Mouse (Mus musculus): Measurements from ENCODE around the gene Selenoh.

- TF ChIP-seq CTCF (IDR thresholded peaks at IDR 0.05; ENCODE audit: low read depth) (no peak), EP300 (IDR thresholded peaks at IDR 0.05; ENCODE audit: low read depth) (no peak)
These were observed 46.8 kb upstream of the Selenoh start for GRCm38 (mm10) chr2:84717357-84717756.

Data from liver, postnatal 0 days (tissue).